Mouse (Mus musculus): Measurements from ENCODE around the gene Atp2c2. TPM values are rescaled to one million over a fixed set of nuclear protein-coding genes. Genes with fewer than 3 reads are reported as not detected.

The Atp2c2 gene
- total and polyA plus RNA-seq, 3 experiments, result 0.27 to 0.58 TPM; not detected in 1

DNA sequence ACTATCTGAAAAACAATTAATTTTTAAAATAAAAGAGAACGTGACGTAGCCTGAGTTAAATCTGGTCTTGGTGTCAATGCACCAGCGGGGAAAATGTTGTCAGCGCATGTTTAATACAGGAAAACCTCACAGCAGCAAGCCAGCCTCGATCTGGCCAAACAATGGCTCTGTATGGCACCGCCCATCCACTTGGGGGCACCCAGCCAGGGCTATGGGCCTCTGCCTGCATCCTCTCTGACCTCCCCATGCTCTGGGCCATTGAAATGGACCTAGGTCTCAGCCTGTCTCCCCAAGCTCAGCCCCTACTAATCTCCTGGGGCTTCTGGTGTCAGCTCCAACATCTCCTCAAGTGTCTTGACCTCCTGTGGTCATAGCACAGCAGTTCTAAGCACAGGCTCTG, 37.9 kb upstream of the Atp2c2 start:
- Histone ChIP-seq H3K4me3 (ENCODE audit: control insufficient read depth in 1 of 2, insufficient read depth in 1 of 2, low read depth in 2 of 2, low read length in 2 of 2) (no peak overlapping the region), H3K4me1 (ENCODE audit: control insufficient read depth in 1 of 2, insufficient read depth in 2 of 2, low read length in 2 of 2) (no peaks in the 10 kb centered on the region), H3K79me2 (ENCODE audit: control insufficient read depth, insufficient read depth, low read length, poor library complexity) (no peaks in the 10 kb centered on the region), H3K36me3 (ENCODE audit: control insufficient read depth in 1 of 2, insufficient read depth in 2 of 2, low read length in 2 of 2) (no peaks in the 10 kb centered on the region), H3K9ac (ENCODE audit: control insufficient read depth, low read depth, low read length, poor library complexity, severe bottlenecking) (no peak overlapping the region), H3K27ac (ENCODE audit: control insufficient read depth, low read depth, low read length) (no peak overlapping the region), H3K9me3 (replicated peaks; ENCODE audit: insufficient read depth, low read length) (no peaks in the 10 kb centered on the region), H3K27me3 (ENCODE audit: control insufficient read depth in 1 of 2, insufficient read depth in 2 of 2, low read length in 2 of 2) (peaks cover 3 to 11% of the 10 kb centered on the region in 2 experiments; a peak in 3 of 4 replicates)
- no peak for TF ChIP-seq SIN3A (IDR thresholded peaks at IDR 0.05; ENCODE audit: low read length)
- TF ChIP-seq MEF2A (IDR thresholded peaks at IDR 0.05; ENCODE audit: extremely low read depth, insufficient replicate concordance, low read depth, low read length, poor library complexity, severe bottlenecking), result no peak
- TF ChIP-seq MAX (IDR thresholded peaks at IDR 0.05; ENCODE audit: low read length), result no peak
- no peak for TF ChIP-seq POLR2AphosphoS2 (IDR thresholded peaks at IDR 0.05; ENCODE audit: low read length)
- TF ChIP-seq USF1 (IDR thresholded peaks at IDR 0.05; ENCODE audit: low read depth, low read length), result no peak
- no peak for TF ChIP-seq TBP (IDR thresholded peaks at IDR 0.05; ENCODE audit: low read depth, low read length)
- no peak for TF ChIP-seq KAT2A (conservative IDR thresholded peaks at IDR 0.05; ENCODE audit: low read depth, low read length)
- no peak for TF ChIP-seq UBTF (IDR thresholded peaks at IDR 0.05; ENCODE audit: borderline replicate concordance, insufficient read depth, low read depth, low read length)
- TF ChIP-seq POLR2AphosphoS5 (IDR thresholded peaks at IDR 0.05; ENCODE audit: borderline replicate concordance, low read depth, low read length), result no peak
- TF ChIP-seq CHD2 (IDR thresholded peaks at IDR 0.05; ENCODE audit: low read length), result no peak
- no peak for TF ChIP-seq ETS1 (IDR thresholded peaks at IDR 0.05; ENCODE audit: low read depth, low read length)
- TF ChIP-seq GATA1 (IDR thresholded peaks at IDR 0.05; ENCODE audit: low read depth, low read length), result no peak
- no peak for TF ChIP-seq TCF12 (IDR thresholded peaks at IDR 0.05; ENCODE audit: low read depth, low read length)
- no peak for TF ChIP-seq ELF1 (IDR thresholded peaks at IDR 0.05; ENCODE audit: low read depth, low read length)
- TF ChIP-seq MXI1 (IDR thresholded peaks at IDR 0.05; ENCODE audit: low read depth, low read length), result no peak
- TF ChIP-seq SMC3 (IDR thresholded peaks at IDR 0.05; ENCODE audit: low read depth, low read length), result no peak
- no peak for TF ChIP-seq CHD1 (IDR thresholded peaks at IDR 0.05; ENCODE audit: low read depth, low read length)
- DNase-seq (ENCODE audit: low read depth, low spot score), result no peak

DNA sequence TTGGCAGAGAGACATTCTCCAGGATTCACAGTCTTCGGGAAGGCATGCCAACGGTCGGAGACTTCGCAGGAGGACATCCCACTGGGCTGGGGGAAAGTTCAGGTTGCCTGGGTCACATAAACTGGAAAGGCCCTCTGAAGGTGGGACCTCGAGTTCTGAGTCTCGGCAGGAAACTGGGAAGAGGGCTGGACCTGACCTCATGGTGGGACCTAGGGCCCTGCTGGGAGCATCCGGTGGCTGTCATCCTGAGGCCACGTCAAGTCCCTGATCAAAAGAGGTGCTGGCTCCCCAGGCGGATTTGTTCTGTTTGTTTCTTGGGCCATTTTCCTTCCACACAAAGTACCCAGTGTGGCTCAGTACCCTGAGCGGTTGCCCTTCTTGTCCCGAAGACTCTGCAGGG, 36.4 kb upstream of the Atp2c2 start:
- H3K36me3 ChIP-seq (ENCODE audit: control insufficient read depth in 1 of 2, insufficient read depth in 2 of 2, low read length in 2 of 2), result no peaks in the 10 kb centered on the region
- no peak overlapping the region for H3K4me3 ChIP-seq (ENCODE audit: control insufficient read depth in 1 of 2, insufficient read depth in 1 of 2, low read depth in 2 of 2, low read length in 2 of 2)
- no peak overlapping the region for H3K27ac ChIP-seq (ENCODE audit: control insufficient read depth, low read depth, low read length)
- H3K9ac ChIP-seq (ENCODE audit: control insufficient read depth, low read depth, low read length, poor library complexity, severe bottlenecking), result no peak overlapping the region
- no peak for DNase-seq (ENCODE audit: low read depth, low spot score)
- peaks cover 3 to 11% of the 10 kb centered on the region in 2 experiments for H3K27me3 ChIP-seq (ENCODE audit: control insufficient read depth in 1 of 2, insufficient read depth in 2 of 2, low read length in 2 of 2)
- H3K79me2 ChIP-seq (ENCODE audit: control insufficient read depth, insufficient read depth, low read length, poor library complexity), result no peaks in the 10 kb centered on the region
- no peaks in the 10 kb centered on the region for H3K9me3 ChIP-seq (replicated peaks; ENCODE audit: insufficient read depth, low read length)
- TF ChIP-seq UBTF (IDR thresholded peaks at IDR 0.05; ENCODE audit: borderline replicate concordance, insufficient read depth, low read depth, low read length) (no peak), RCOR1 (IDR thresholded peaks at IDR 0.05; ENCODE audit: low read depth, low read length) (no peak), HCFC1 (IDR thresholded peaks at IDR 0.05; ENCODE audit: low read depth, low read length) (no peak), CHD2 (IDR thresholded peaks at IDR 0.05; ENCODE audit: low read length) (no peak), POLR2A (IDR thresholded peaks at IDR 0.05; ENCODE audit: control insufficient read depth in 1 of 2, insufficient read depth in 1 of 2, low read depth in 1 of 2, low read length in 2 of 2, poor library complexity in 1 of 2) (no peak)
- no peaks in the 10 kb centered on the region for H3K4me1 ChIP-seq (ENCODE audit: control insufficient read depth in 1 of 2, insufficient read depth in 2 of 2, low read length in 2 of 2)
